Mouse (Mus musculus) liver, adult 10 weeks (tissue): ENCODE measurements around the gene Metrnl. TPM values are rescaled to one million over a fixed set of nuclear protein-coding genes. Genes with fewer than 3 reads are reported as not detected.

Source experiments
- polyA plus RNA-seq: library from polyadenylated mRNA; stranded (reverse); fragments of 350-450 nt; fragmentation: Illumina TruSeq; extraction: RNeasy Lipid Tissue Mini Kit (QIAGEN cat#74804); gene quantifications from one replicate; pipeline ENCODE4 v1.2.3, GENCODE M21; 2014; ENCODE audit warnings: low read depth, low replicate concordance

Gene Metrnl
- 0.50 TPM for polyA plus RNA-seq

DNA sequence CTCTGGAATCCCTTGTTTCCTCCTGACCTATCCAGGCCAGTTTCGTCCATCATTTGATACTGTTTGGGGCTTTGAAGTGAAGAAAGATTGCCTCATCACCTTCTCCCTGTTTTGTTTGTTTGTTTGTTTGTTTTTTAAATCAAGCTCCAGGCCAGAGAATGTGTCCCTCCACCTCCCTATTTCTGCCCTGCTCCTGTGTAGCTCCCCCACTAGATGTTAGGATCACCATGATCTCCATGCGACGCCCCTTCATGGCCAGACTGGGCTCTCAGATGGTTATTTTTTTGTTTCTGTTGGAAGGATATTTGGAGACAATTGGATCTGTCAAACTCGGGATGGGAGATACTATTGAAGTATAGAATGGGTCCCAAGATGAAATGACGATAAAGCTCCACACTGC lies at the start of gene Metrnl:
Gene Metrnl, plus strand, starts transcription at position 301 of the 400 bp plus-strand sequence.

DNA sequence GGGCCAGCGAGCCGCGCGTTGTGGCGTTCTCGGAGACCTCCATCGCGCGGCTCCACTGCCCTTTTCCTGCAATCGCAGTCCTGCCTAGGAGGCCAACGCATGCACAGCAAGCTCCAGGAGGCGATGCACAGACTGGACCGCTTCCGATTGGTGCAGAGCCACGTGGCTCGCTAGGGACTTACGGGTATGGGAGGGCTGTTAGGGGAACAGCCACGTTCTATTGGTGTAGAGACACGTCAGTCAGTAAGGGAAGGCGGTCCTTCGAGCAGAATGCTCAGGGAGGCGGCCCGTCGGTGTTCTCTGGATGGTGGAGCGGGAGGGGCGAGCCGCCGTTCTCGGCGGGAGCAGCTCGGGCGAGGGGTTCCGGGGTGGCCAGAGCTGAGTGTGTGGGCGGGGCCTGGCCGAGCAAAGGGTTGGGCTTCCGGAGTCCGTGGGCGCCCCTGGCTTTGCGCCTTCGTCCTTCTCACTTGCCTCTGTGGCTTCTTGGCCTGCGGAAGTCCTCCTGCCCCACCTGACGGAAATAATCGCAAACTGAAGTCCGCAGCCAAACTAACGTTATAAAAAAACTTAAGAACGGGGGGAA lies 28.3 kb upstream of the Metrnl start, which contains the start of gene B3gntl1:
Gene B3gntl1, minus strand, starts transcription at position 164 of the 583 bp plus-strand sequence.

Other genes starting within 250 kb of the Metrnl start
- 13.7 TPM for gene Tbcd, start 249.6 kb upstream of the Metrnl start, polyA plus RNA-seq
- 3.9 TPM for gene Zfp750, start 182.2 kb upstream of the Metrnl start, polyA plus RNA-seq
- 0.64 TPM for gene B3gntl1, start 28.4 kb upstream of the Metrnl start, polyA plus RNA-seq
- not detected for gene Ptchd3, start 128.7 kb downstream of the Metrnl start, polyA plus RNA-seq